Mouse (Mus musculus): ENCODE data around the gene Hist1h3c. TPM values are rescaled to one million over a fixed set of nuclear protein-coding genes. Genes with fewer than 3 reads are reported as not detected.
A peak's percentile ranks its signal among the peaks of the same experiment; 100 is the strongest.

Hist1h3c gene
- polyA plus RNA-seq, 1 experiment from 2014 or later, result 0.78 TPM

DNA sequence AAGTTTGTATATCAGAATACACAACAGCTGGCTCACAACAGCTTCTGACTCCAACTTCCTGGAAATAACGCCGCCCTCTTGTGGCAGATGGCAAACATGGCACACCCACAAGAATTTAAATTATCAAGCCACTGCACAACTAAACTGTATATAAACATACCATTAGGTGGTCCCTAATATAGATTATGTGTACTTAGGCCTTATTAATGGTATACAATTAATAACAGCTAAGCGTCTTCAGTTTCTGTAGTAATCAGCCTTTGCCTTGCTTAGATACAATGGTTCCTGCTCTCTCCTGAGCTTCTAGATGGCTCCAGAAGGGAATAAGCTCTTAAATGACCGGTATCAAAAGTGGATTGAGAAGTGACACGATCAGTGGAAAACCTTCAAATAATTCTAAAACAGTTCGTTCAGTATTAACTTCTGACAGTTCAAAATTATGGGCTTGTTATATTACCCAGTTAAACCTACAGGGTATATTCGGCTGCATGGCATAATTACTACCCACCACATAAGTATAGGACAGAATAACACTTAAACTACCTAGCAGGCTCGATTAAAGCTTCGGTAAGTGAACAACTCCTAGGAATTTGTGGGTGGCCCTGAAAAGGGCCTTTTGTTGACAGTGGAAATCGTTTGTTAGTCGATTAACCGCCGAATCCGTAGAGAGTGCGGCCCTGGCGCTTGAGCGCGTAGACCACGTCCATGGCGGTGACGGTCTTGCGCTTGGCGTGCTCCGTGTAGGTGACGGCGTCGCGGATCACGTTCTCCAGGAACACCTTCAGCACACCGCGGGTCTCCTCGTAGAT is 47.7 kb downstream of the Hist1h3c start:
- WGBS, result under 1% methylated on average over 25 of the region's 32 CpGs
- no peaks in the 10 kb centered on the region for H3K36me3 ChIP-seq

DNA sequence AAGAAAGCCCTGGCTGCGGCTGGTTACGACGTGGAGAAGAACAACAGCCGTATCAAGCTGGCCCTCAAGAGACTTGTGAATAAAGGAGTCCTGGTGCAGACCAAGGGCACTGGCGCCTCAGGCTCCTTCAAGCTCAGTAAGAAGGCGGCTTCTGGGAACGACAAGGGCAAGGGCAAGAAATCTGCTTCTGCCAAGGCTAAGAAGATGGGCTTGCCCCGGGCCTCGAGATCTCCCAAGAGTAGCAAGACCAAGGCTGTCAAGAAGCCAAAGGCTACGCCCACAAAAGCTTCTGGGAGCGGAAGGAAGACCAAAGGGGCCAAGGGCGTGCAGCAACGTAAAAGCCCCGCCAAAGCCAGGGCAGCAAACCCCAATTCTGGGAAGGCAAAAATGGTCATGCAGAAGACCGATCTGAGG is 49.3 kb downstream of the Hist1h3c start:
- H3K4me2 ChIP-seq, result no peak overlapping the region
- H3K36me3 ChIP-seq, result no peaks in the 10 kb centered on the region
- H3K4me1 ChIP-seq, result peaks cover 14% of the 10 kb centered on the region; the same call in 1 of the 2 replicates
- no peak overlapping the region for H3K4me3 ChIP-seq (replicated peaks)
- H3K27ac ChIP-seq (replicated peaks), result no peak overlapping the region
- ATAC-seq (ENCODE audit: low FRiP score), result no peak
- WGBS, result 61% methylated on average over 15 of the region's 15 CpGs
- H3K9me3 ChIP-seq (replicated peaks), result no peaks in the 10 kb centered on the region
- no peak overlapping the region for H3K9ac ChIP-seq (replicated peaks)
- no peaks in the 10 kb centered on the region for H3K27me3 ChIP-seq (replicated peaks)

More for the DNA sequence above, 47.7 kb downstream of the Hist1h3c start:
- peak overlapping the region; percentile 60 for H3K4me2 ChIP-seq
- peak overlapping the region; percentile 79 for H3K27ac ChIP-seq (replicated peaks)
- peaks cover 14% of the 10 kb centered on the region; the same call in 1 of the 2 replicates for H3K4me1 ChIP-seq
- H3K27me3 ChIP-seq (replicated peaks), result no peaks in the 10 kb centered on the region
- no peaks in the 10 kb centered on the region for H3K9me3 ChIP-seq (replicated peaks)
- peak overlapping the region; percentile 40 for H3K4me3 ChIP-seq (replicated peaks)
- peak overlapping the region; percentile 47 for H3K9ac ChIP-seq (replicated peaks)
- peak; percentile 84 for ATAC-seq (ENCODE audit: low FRiP score)

DNA sequence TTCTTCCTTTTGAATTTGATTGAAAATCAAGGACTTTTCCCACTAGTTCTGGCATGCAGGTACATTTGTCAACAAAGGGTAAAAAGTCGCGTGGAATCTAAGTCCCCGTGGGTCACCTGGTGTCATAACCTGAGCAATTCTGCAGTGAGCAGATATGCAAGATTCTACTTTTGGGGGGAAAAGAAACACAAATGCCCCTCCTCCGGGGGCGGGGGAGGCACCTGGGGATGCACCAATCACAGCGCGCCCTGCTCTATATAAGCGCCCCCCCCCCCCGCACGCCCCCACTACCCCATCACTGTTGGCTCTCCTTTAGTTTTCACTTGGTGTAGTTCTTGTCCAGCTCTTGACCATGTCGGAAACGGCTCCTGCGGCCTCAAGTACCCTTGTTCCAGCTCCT is 49.9 kb downstream of the Hist1h3c start, which contains the start of gene Hist1h1t:
Hist1h1t (plus strand) TSS at position 301 of the 400 bp plus-strand sequence.
- Histone ChIP-seq H3K4me2 (no peak within 1 kb of the TSS), H3K4me1 (peaks cover 14% of the 10 kb centered on the region; the same call in 1 of the 2 replicates), H3K27me3 (replicated peaks) (no peaks in the 10 kb centered on the region), H3K9ac (replicated peaks) (no peak within 1 kb of the TSS), H3K36me3 (no peaks in the 10 kb centered on the region), H3K27ac (replicated peaks) (no peak within 1 kb of the TSS), H3K9me3 (replicated peaks) (no peaks in the 10 kb centered on the region), H3K4me3 (replicated peaks) (no peak within 1 kb of the TSS)
- ATAC-seq (ENCODE audit: low FRiP score), result no peak
- WGBS, result 54% methylated on average over 10 of the region's 13 CpGs

Small RNAs within 50 kb of the gene (microRNA-seq; reads per million reads assigned to microRNA genes)
- gene Gm44314, result not detected
- not detected for gene Gm44484

Other genes with a start within 250 kb of the Hist1h3c start
- gene Hist1h4h, start 214.6 kb downstream of the Hist1h3c start, polyA plus RNA-seq (2015; fragmentation: Nextera tagmentation; extraction: Ambion mirVana), result 1.5 and 4.5 TPM in 2 replicates
- gene Hist1h2af, start 211.7 kb downstream of the Hist1h3c start, polyA plus RNA-seq (2015; fragmentation: Nextera tagmentation; extraction: Ambion mirVana), result 0.77 TPM in 1 of 2 replicates, not detected in the other
- 0.51 and 0.64 TPM in 2 replicates for gene Hist1h3g, start 210.2 kb downstream of the Hist1h3c start, polyA plus RNA-seq (2015; fragmentation: Nextera tagmentation; extraction: Ambion mirVana)
- gene Hist1h2bh, start 202.2 kb downstream of the Hist1h3c start, polyA plus RNA-seq (2015; fragmentation: Nextera tagmentation; extraction: Ambion mirVana), result 0.22 and 0.51 TPM in 2 replicates
- gene Hist1h3f, start 201.6 kb downstream of the Hist1h3c start, polyA plus RNA-seq (2015; fragmentation: Nextera tagmentation; extraction: Ambion mirVana), result not detected in 2 replicates
- gene Hist1h4f, start 194.0 kb downstream of the Hist1h3c start, polyA plus RNA-seq (2015; fragmentation: Nextera tagmentation; extraction: Ambion mirVana), result not detected in 2 replicates
- gene Hist1h1d, start 192.3 kb downstream of the Hist1h3c start, polyA plus RNA-seq (2015; fragmentation: Nextera tagmentation; extraction: Ambion mirVana), result 0.09 and 0.13 TPM in 2 replicates
- gene Hist1h3e, start 183.2 kb downstream of the Hist1h3c start, polyA plus RNA-seq (2015; fragmentation: Nextera tagmentation; extraction: Ambion mirVana), result 1.1 and 1.7 TPM in 2 replicates
- gene Hist1h2ae, start 174.4 kb downstream of the Hist1h3c start, polyA plus RNA-seq (2015; fragmentation: Nextera tagmentation; extraction: Ambion mirVana), result 12.5 and 25.5 TPM in 2 replicates
- 2.2 and 2.9 TPM in 2 replicates for gene Hist1h2bg, start 174.2 kb downstream of the Hist1h3c start, polyA plus RNA-seq (2015; fragmentation: Nextera tagmentation; extraction: Ambion mirVana)
- 2.7 TPM in 1 of 2 replicates, not detected in the other for gene Hist1h2bf, start 171.4 kb downstream of the Hist1h3c start, polyA plus RNA-seq (2015; fragmentation: Nextera tagmentation; extraction: Ambion mirVana)
- 0.97 TPM in 1 of 2 replicates, not detected in the other for gene Hist1h2ad, start 171.2 kb downstream of the Hist1h3c start, polyA plus RNA-seq (2015; fragmentation: Nextera tagmentation; extraction: Ambion mirVana)
- gene Hist1h3d, start 169.8 kb downstream of the Hist1h3c start, polyA plus RNA-seq (2015; fragmentation: Nextera tagmentation; extraction: Ambion mirVana), result 0.88 and 2.0 TPM in 2 replicates
- gene Hist1h4d, start 164.0 kb downstream of the Hist1h3c start, polyA plus RNA-seq (2015; fragmentation: Nextera tagmentation; extraction: Ambion mirVana), result 31.8 and 54.1 TPM in 2 replicates
- 1.7 and 2.0 TPM in 2 replicates for gene Hist1h2be, start 124.5 kb downstream of the Hist1h3c start, polyA plus RNA-seq (2015; fragmentation: Nextera tagmentation; extraction: Ambion mirVana)
- gene Hist1h1e, start 123.0 kb downstream of the Hist1h3c start, polyA plus RNA-seq (2015; fragmentation: Nextera tagmentation; extraction: Ambion mirVana), result 4.3 and 7.0 TPM in 2 replicates
- gene Hist1h2ac, start 61.7 kb downstream of the Hist1h3c start, polyA plus RNA-seq (2015; fragmentation: Nextera tagmentation; extraction: Ambion mirVana), result 0.26 and 0.54 TPM in 2 replicates
- 18.4 and 26.8 TPM in 2 replicates for gene Hist1h2bc, start 61.4 kb downstream of the Hist1h3c start, polyA plus RNA-seq (2015; fragmentation: Nextera tagmentation; extraction: Ambion mirVana)
- not detected in 2 replicates for gene Hist1h1t, start 49.8 kb downstream of the Hist1h3c start, polyA plus RNA-seq (2015; fragmentation: Nextera tagmentation; extraction: Ambion mirVana)
- 2.7 and 2.8 TPM in 2 replicates for gene Hist1h4c, start 47.1 kb downstream of the Hist1h3c start, polyA plus RNA-seq (2015; fragmentation: Nextera tagmentation; extraction: Ambion mirVana)
- 3.7 and 4.6 TPM in 2 replicates for gene Hfe, start 34.7 kb downstream of the Hist1h3c start, polyA plus RNA-seq (2015; fragmentation: Nextera tagmentation; extraction: Ambion mirVana)
- gene Hist1h1c, start 6.8 kb downstream of the Hist1h3c start, polyA plus RNA-seq (2015; fragmentation: Nextera tagmentation; extraction: Ambion mirVana), result 7.4 and 13.8 TPM in 2 replicates
- 0.83 TPM in 1 of 2 replicates, not detected in the other for gene Hist1h2bb, start 1.1 kb upstream of the Hist1h3c start, polyA plus RNA-seq (2015; fragmentation: Nextera tagmentation; extraction: Ambion mirVana)
- gene Hist1h2ab, start 5.5 kb upstream of the Hist1h3c start, polyA plus RNA-seq (2015; fragmentation: Nextera tagmentation; extraction: Ambion mirVana), result 3.0 and 12.1 TPM in 2 replicates
- 1.2 and 2.0 TPM in 2 replicates for gene Hist1h3b, start 6.7 kb upstream of the Hist1h3c start, polyA plus RNA-seq (2015; fragmentation: Nextera tagmentation; extraction: Ambion mirVana)
- 1.0 and 2.6 TPM in 2 replicates for gene Hist1h4b, start 11.4 kb upstream of the Hist1h3c start, polyA plus RNA-seq (2015; fragmentation: Nextera tagmentation; extraction: Ambion mirVana)
- not detected in 2 replicates for gene Hist1h4a, start 15.6 kb upstream of the Hist1h3c start, polyA plus RNA-seq (2015; fragmentation: Nextera tagmentation; extraction: Ambion mirVana)
- gene Hist1h3a, start 16.8 kb upstream of the Hist1h3c start, polyA plus RNA-seq (2015; fragmentation: Nextera tagmentation; extraction: Ambion mirVana), result 1.4 and 2.3 TPM in 2 replicates
- gene Hist1h1a, start 18.1 kb upstream of the Hist1h3c start, polyA plus RNA-seq (2015; fragmentation: Nextera tagmentation; extraction: Ambion mirVana), result 0.44 and 0.60 TPM in 2 replicates
- gene Trim38, start 24.3 kb upstream of the Hist1h3c start, polyA plus RNA-seq (2015; fragmentation: Nextera tagmentation; extraction: Ambion mirVana), result 0.09 TPM in 1 of 2 replicates, not detected in the other
- not detected in 2 replicates for gene Slc17a2, start 61.4 kb upstream of the Hist1h3c start, polyA plus RNA-seq (2015; fragmentation: Nextera tagmentation; extraction: Ambion mirVana)
- gene Slc17a3, start 93.8 kb upstream of the Hist1h3c start, polyA plus RNA-seq (2015; fragmentation: Nextera tagmentation; extraction: Ambion mirVana), result 0.08 TPM in 1 of 2 replicates, not detected in the other
- gene Slc17a1, start 122.1 kb upstream of the Hist1h3c start, polyA plus RNA-seq (2015; fragmentation: Nextera tagmentation; extraction: Ambion mirVana), result not detected in 2 replicates
- gene Slc17a4, start 169.4 kb upstream of the Hist1h3c start, polyA plus RNA-seq (2015; fragmentation: Nextera tagmentation; extraction: Ambion mirVana), result 0.15 and 1.1 TPM in 2 replicates
- not detected in 2 replicates for gene Hist1h2ba, start 188.6 kb upstream of the Hist1h3c start, polyA plus RNA-seq (2015; fragmentation: Nextera tagmentation; extraction: Ambion mirVana)
- not detected in 2 replicates for gene Hist1h2aa, start 188.9 kb upstream of the Hist1h3c start, polyA plus RNA-seq (2015; fragmentation: Nextera tagmentation; extraction: Ambion mirVana)
- 0.77 and 1.3 TPM in 2 replicates for gene Scgn, start 245.6 kb upstream of the Hist1h3c start, polyA plus RNA-seq (2015; fragmentation: Nextera tagmentation; extraction: Ambion mirVana)

Measured in neural tube, embryonic 15.5 days (tissue).